Mouse (Mus musculus): ENCODE results near the gene Spata4.

- TF ChIP-seq ETS1 (IDR thresholded peaks at IDR 0.05; ENCODE audit: low read depth, low read length) (no peak), POLR2AphosphoS2 (IDR thresholded peaks at IDR 0.05; ENCODE audit: low read length) (no peak), POLR2A (IDR thresholded peaks at IDR 0.05; ENCODE audit: control insufficient read depth in 1 of 2, insufficient read depth in 1 of 2, low read depth in 1 of 2, low read length in 2 of 2, poor library complexity in 1 of 2) (no peak), NELFE (IDR thresholded peaks at IDR 0.05; ENCODE audit: low read depth, low read length) (no peak)
These were observed 19.1 kb upstream of the Spata4 start for GRCm38 (mm10) chr8:54581436-54581835.

Data from MEL (cell line).